Mouse (Mus musculus): ENCODE data around the gene Mroh9. TPM values are rescaled to one million over a fixed set of nuclear protein-coding genes. Genes with fewer than 3 reads are reported as not detected.

The Mroh9 gene
- not detected for total RNA-seq (2021)
- long read RNA-seq, experiment 1 = 0 reads
- long read RNA-seq, experiment 2 = 0 reads

- no peak for DNase-seq (ENCODE audit: low spot score in 2 of 2)
These were observed at the start of gene Mroh9 for GRCm38 (mm10) chr1:163085570-163085969. Mroh9 (minus strand) TSS chr1:163085670.

- no peak for DNase-seq (ENCODE audit: low spot score in 2 of 2)
These were observed 44.5 kb upstream of the Mroh9 start for GRCm38 (mm10) chr1:163129976-163130375.

GRCm38 (mm10) chr1:163129129-163129900 lies 43.8 kb upstream of the Mroh9 start:
- no peak for DNase-seq (ENCODE audit: low spot score in 2 of 2)

DNA sequence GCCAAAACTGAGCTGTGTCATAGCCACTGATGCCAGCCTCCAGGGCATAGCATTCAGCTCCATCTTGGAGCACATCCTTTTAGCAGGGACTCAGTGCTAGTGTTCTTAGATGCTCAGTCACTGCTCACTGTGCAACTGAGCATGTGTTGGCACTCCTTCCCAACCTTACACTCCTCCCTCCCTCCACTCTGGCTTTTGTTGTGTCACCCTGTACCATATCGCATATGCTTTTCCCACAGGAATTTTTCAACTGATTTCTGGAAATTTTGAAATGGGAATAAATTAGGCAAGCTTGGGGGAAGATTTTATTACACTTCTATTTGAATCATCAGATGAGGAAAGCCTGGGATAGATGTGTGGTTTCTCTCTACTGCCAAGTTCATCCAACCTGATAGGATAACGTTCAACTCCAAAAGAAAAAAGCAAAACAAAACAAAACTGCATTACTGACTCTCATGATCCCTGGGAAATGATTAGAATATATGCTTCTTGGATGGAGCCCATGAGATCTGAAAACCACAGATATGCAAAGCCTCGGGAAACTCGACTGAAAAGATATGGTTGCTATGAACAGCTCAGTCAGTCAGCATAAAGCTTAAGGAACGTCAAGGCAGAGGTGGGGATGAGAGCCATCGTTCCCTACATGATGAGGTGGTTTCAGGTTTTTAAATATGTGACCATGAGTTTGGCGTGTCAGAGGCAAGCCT lies 40.9 kb upstream of the Mroh9 start:
- DNase-seq (ENCODE audit: low spot score in 2 of 2) = no peak

- DNase-seq (ENCODE audit: low spot score in 2 of 2) = no peak
These were observed 36.9 kb upstream of the Mroh9 start for GRCm38 (mm10) chr1:163122414-163122813.

GRCm38 (mm10) chr1:163113461-163114174 lies 28.1 kb upstream of the Mroh9 start:
- no peak for DNase-seq (ENCODE audit: low spot score in 2 of 2)

GRCm38 (mm10) chr1:163112482-163113164 lies 27.2 kb upstream of the Mroh9 start:
- DNase-seq (ENCODE audit: low spot score in 2 of 2) = no peak

DNA sequence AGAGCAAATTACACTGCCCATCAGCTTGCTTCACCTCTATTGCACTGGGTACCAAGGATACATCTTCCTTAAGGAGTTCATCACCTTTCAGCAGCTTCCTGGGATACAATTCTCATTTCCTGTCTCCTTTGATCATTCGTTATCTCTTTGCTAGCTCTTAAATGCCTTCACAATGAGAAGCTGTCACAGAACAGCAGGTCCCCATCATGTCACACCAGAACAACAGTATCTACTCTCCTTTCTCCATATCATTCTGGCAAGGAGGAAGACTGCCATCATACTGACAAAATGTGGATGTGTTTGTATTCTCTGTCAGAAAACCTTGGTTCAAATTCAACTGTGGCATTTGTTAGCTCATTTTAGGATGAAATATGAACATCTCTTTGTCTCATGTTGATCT lies 19.5 kb upstream of the Mroh9 start:
- DNase-seq (ENCODE audit: low spot score in 2 of 2) = no peak

- peak; percentile 5 to 21 for DNase-seq (ENCODE audit: low spot score in 2 of 2)
These were observed 6.1 kb upstream of the Mroh9 start for GRCm38 (mm10) chr1:163091438-163092155.

GRCm38 (mm10) chr1:163070502-163070901 lies 15.0 kb downstream of the Mroh9 start:
- peak; percentile 33 to 40 for DNase-seq (ENCODE audit: low spot score in 2 of 2)

- no peak for DNase-seq (ENCODE audit: low spot score in 2 of 2)
These were observed 25.1 kb downstream of the Mroh9 start for GRCm38 (mm10) chr1:163060381-163060780.

GRCm38 (mm10) chr1:163057363-163057762 lies 28.1 kb downstream of the Mroh9 start:
- DNase-seq (ENCODE audit: low spot score in 2 of 2) = no peak

DNA sequence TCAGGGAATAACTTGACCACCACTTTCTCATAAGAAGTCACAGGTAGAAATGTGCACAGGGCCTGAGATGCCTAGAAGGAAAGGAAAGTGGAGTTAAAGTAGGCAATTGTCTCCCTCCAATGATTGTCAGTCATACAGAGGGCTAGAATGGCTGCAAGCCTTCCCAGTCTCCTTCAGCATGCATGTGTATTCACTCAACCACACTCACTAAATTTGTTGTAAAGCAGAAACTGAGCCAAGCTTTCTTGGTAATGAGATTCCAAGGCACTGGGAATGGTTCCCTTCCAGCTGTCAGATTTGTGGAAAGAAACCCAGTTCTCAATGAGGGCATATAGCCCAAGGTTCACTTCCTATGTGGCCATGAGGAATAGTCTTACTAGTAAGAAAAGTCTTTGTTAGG lies 29.8 kb downstream of the Mroh9 start:
- DNase-seq (ENCODE audit: low spot score in 2 of 2) = no peak

DNA sequence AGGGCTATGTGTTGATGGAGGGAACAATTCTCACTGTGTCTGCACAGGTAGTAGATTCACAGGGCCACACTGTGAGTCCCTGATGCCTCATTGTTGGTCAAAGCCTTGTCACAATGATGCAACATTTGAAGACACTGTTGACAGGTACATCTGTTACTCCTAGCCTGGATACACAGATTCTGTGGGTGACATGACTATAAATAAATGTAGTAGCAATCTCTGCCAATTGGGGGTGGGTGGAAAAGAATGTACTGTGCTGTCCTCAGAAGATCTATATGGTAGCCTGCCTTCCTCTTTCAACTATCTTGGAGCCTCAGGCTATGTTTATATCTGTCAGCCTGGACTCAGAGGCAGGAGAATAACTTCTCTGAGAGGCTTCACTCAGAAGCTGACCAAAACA lies 62.4 kb downstream of the Mroh9 start:
- no peak for DNase-seq (ENCODE audit: low spot score in 2 of 2)

- DNase-seq (ENCODE audit: low spot score in 2 of 2) = no peak
These were observed 76.2 kb downstream of the Mroh9 start for GRCm38 (mm10) chr1:163009220-163009619.

GRCm38 (mm10) chr1:163003496-163003895 lies 82.0 kb downstream of the Mroh9 start:
- DNase-seq (ENCODE audit: low spot score in 2 of 2) = no peak

DNA sequence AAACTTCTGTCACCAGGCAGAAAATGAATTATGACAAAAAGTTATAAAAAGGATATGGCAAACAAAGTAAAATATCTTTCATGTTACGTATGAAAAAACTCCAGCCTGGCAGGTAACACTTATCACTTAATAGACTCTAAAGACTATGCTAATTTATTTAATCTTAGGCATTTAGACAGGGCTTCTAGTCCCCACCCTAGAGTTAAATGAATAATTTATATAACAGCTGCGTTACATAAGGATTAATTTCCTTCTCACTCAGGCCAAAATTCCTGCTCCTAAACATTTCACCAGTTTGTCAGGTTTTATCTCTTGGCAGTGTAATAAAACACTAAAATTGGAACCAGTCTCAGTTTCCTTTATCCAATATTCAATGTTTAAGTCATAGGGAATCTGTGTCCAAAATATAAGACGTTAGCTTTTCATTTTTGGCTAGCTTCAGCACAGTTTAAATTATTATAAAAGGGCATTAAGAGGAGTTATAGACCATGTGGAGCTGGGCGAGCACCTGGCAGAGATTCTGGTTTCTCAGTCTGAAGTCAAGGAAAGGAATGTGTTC lies 84.1 kb downstream of the Mroh9 start:
- DNase-seq (ENCODE audit: low spot score in 2 of 2) = no peak

GRCm38 (mm10) chr1:162987546-162987945 lies 97.9 kb downstream of the Mroh9 start:
- DNase-seq (ENCODE audit: low spot score in 2 of 2) = no peak

- no peak for DNase-seq (ENCODE audit: low spot score in 2 of 2)
These were observed 98.7 kb downstream of the Mroh9 start for GRCm38 (mm10) chr1:162986777-162987176.

DNA sequence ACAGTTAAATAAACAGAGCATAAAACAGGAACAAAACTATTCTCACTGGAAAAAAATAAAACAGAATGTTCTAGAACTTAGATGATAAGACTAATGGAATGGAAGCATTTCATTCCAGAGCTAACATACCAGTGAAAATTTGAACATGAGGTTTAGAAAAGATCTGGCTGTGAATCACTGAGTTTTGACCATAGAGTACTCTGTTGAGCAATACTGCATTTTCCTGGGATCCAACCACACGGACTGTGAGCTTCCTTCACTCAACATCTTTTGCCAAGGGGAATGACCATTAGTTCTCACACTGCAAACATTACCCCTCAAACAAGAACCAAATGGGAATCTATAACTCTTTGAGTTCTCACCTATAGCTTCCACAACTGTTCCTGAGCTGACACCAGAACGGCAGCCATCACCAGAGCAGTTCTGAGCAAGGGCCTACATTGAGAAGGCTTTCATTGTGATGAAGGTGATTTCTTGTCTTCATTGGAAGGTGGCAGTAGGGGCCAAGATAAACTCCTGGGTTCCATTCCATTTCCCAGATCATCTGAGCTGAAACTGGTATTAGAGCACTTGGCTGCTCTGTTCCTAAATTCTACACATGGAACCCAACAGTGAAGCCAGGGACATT lies 99.2 kb downstream of the Mroh9 start:
- no peak for DNase-seq (ENCODE audit: low spot score in 2 of 2)

Measured in adrenal gland, adult 18-20 months (tissue).